Mouse (Mus musculus): Measurements from ENCODE around the gene Gm26897. TPM values are rescaled to one million over a fixed set of nuclear protein-coding genes. Genes with fewer than 3 reads are reported as not detected.

Gm26897 gene
- polyA plus RNA-seq, 1 experiment from 2014 or later: not detected

- Histone ChIP-seq H3K27me3 (ENCODE audit: control insufficient read depth, insufficient read depth, low read depth, low read length) (no peaks in the 10 kb centered on the region), H3K36me3 (ENCODE audit: control insufficient read depth, insufficient read depth) (no peaks in the 10 kb centered on the region), H3K4me1 (ENCODE audit: control insufficient read depth, low read depth, low read length) (no peaks in the 10 kb centered on the region), H3K4me3 (ENCODE audit: low read depth, low read length) (no peak overlapping the region), H3K27ac (ENCODE audit: low read length) (no peak overlapping the region), H3K9ac (ENCODE audit: low read depth, low read length) (no peak overlapping the region), H3K9me3 (replicated peaks; ENCODE audit: control insufficient read depth, low read length) (no peaks in the 10 kb centered on the region), H3K4me2 (ENCODE audit: low read depth, low read length) (no peak overlapping the region)
- 64% methylated on average over 5 of the region's 5 CpGs for WGBS (ENCODE audit: insufficient replicate concordance)
- ATAC-seq (ENCODE audit: low read depth): no peak
Measured at GRCm38 (mm10) chr5:111778093-111778492, 44.4 kb downstream of the Gm26897 start.

DNA sequence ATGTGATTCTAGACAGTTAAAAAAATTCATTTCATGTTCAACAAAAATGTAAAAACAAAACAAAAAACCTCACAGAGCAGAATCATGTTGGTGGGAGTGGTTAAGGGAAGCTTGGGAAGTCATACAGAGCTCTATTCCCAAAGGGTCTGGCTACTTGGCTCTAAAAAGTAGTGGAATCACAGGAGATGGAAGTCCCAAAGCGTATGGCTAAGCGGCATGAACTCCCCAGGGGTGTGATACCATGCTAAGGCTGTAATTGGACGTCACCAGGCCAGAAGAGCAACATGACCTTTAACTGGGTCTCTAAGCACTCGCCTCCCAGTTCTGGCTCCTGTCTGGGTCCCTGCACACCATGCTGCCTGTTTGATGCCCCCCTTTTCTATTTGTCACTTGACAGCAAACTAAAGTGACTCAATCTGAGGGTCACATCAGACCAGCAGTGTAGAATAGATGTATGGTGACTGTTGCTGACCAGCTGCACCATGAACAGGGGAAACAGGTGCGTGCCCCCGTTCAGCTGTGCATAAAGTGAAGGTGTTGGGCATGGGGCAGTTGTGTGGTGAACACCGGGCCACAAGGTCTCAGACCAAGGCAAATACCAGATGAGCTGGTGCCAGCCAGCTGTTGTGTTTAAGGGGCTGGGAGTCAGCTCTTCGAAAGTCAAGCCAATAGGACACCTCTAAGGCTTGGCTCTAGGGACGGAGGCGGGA, 46.2 kb downstream of the Gm26897 start:
- 66% methylated on average over 10 of the region's 10 CpGs for WGBS (ENCODE audit: insufficient replicate concordance)
- no peaks in the 10 kb centered on the region for H3K4me1 ChIP-seq (ENCODE audit: control insufficient read depth, low read depth, low read length)
- no peak for ATAC-seq (ENCODE audit: low read depth)
- H3K36me3 ChIP-seq (ENCODE audit: control insufficient read depth, insufficient read depth): no peaks in the 10 kb centered on the region
- H3K27ac ChIP-seq (ENCODE audit: low read length): no peak overlapping the region
- H3K9ac ChIP-seq (ENCODE audit: low read depth, low read length): no peak overlapping the region
- no peak overlapping the region for H3K4me2 ChIP-seq (ENCODE audit: low read depth, low read length)
- H3K9me3 ChIP-seq (replicated peaks; ENCODE audit: control insufficient read depth, low read length): no peaks in the 10 kb centered on the region
- no peak overlapping the region for H3K4me3 ChIP-seq (ENCODE audit: low read depth, low read length)
- no peaks in the 10 kb centered on the region for H3K27me3 ChIP-seq (ENCODE audit: control insufficient read depth, insufficient read depth, low read depth, low read length)
